Mouse (Mus musculus): ENCODE measurements around the gene Zfp541.

- TF ChIP-seq POLR2A (IDR thresholded peaks at IDR 0.05; ENCODE audit: low read depth, low read length) (no peak), CTCF (IDR thresholded peaks at IDR 0.05; ENCODE audit: extremely low read depth, insufficient read length, insufficient replicate concordance, low read depth, low read length) (no peak)
These were observed 5.9 kb upstream of the Zfp541 start for GRCm38 (mm10) chr7:16055665-16056064.

Data from small intestine, adult 2 months (tissue).